Mouse (Mus musculus) liver, embryonic 16.5 days (tissue): ENCODE data around the gene Nf2. TPM values are rescaled to one million over a fixed set of nuclear protein-coding genes. Genes with fewer than 3 reads are reported as not detected.

ENCODE experiments used
- ATAC-seq: fragments of 200-750 bp; cut with Nextera tagmentation; 2 replicates; pipeline ENCODE4 v1.8.0; 2017; ENCODE audit warnings: low read depth, mild to moderate bottlenecking, moderate number of reproducible peaks, moderate library complexity
- H3K27ac ChIP-seq: fragments of 300-500 bp; sonication (generic); 2 replicates; pipeline ENCODE4 v1.5.1; 2014; ENCODE audit warnings: mild to moderate bottlenecking, low read length
- H3K27me3 ChIP-seq: fragments of 300-500 bp; sonication (generic); 2 replicates; pipeline ENCODE4 v1.6.1; 2014; ENCODE audit warnings: low read depth, low read length, mixed read lengths; ENCODE audit not compliant: control insufficient read depth, insufficient read depth
- H3K36me3 ChIP-seq: fragments of 300-500 bp; sonication (generic); 2 replicates; pipeline ENCODE4 v1.6.1; 2014; ENCODE audit warnings: mild to moderate bottlenecking; ENCODE audit not compliant: control insufficient read depth, insufficient read depth
- H3K4me1 ChIP-seq: fragments of 300-500 bp; sonication (generic); 2 replicates; pipeline ENCODE4 v1.6.1; 2014; ENCODE audit warnings: low read depth, low read length, mixed read lengths; ENCODE audit not compliant: control insufficient read depth
- H3K4me2 ChIP-seq: fragments of 300-500 bp; sonication (generic); 2 replicates; pipeline ENCODE4 v1.6.1; 2014; ENCODE audit warnings: low read depth, low read length, mixed read lengths
- H3K4me3 ChIP-seq: fragments of 300-500 bp; sonication (generic); 2 replicates; pipeline ENCODE4 v1.5.1; 2014; ENCODE audit warnings: low read depth, mild to moderate bottlenecking, low read length
- H3K9ac ChIP-seq: fragments of 300-500 bp; sonication (generic); 2 replicates; pipeline ENCODE4 v1.6.1; 2014; ENCODE audit warnings: low read depth, low read length
- H3K9me3 ChIP-seq: fragments of 300-500 bp; sonication (generic); replicated peaks from 2 replicates; pipeline ENCODE4 v1.6.1; 2016; ENCODE audit warnings: low read length; ENCODE audit not compliant: control insufficient read depth
- WGBS: fragments of 180-500 bp; shearing (Covaris S2); extraction: QIAGEN DNeasy Blood & Tissue Kit; methylation state at CpG from one replicate; pipeline ENCODE4 v1.1.7; 2014; ENCODE audit not compliant: insufficient replicate concordance; 5-methylcytosine and 5-hydroxymethylcytosine counted together
- polyA plus RNA-seq: library from polyadenylated mRNA; unstranded; fragments of >200 nt; fragmentation: Nextera tagmentation; extraction: Ambion mirVana; gene quantifications from 2 replicates; pipeline ENCODE4 v1.2.1, GENCODE M21; 2015

The Nf2 gene
- polyA plus RNA-seq, 1 experiment from 2014 or later, result 11.9 TPM

DNA sequence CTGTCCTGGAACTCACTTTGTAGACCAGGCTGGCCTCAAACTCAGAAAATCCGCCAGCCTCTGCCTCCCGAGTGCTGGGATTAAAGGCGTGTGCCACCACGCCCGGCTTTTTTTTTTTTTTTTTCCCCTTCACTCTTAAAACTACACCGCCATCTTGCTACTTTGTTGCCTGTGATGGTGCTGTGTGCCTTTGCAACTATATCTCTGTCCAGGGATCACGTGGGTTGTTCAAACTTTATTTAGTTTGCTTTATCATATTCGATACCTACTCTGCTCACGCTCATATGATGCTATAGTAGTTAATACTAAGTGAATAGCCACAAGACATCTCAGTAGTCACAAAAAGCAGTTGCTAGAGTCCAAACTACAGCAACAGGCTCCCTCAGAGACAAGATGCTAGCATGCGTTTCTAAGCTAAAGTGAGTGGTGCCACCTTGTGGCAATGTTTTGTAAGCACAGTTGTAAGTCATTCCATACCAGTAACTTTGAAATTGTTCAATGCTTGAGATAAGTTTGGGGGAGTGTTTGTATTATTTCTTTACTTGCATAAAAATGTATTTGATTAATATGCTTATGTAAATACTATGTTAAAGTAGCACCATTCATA, 16.4 kb upstream of the Nf2 start:
- no peak overlapping the region for H3K4me2 ChIP-seq
- H3K27me3 ChIP-seq, result no peaks in the 10 kb centered on the region
- no peaks in the 10 kb centered on the region for H3K4me1 ChIP-seq
- no peak overlapping the region for H3K27ac ChIP-seq
- H3K9ac ChIP-seq, result no peak overlapping the region
- 24% methylated on average over 10 of the region's 10 CpGs for WGBS
- no peaks in the 10 kb centered on the region for H3K9me3 ChIP-seq
- no peak for ATAC-seq
- H3K4me3 ChIP-seq, result no peak overlapping the region
- H3K36me3 ChIP-seq, result no peaks in the 10 kb centered on the region

GRCm38 (mm10) chr11:4862730-4863129, 13.4 kb upstream of the Nf2 start:
- WGBS, result 81% methylated on average over 1 of the region's 1 CpGs
- ATAC-seq, result no peak

GRCm38 (mm10) chr11:4861816-4862604, 12.7 kb upstream of the Nf2 start:
- Histone ChIP-seq H3K27ac (no peak overlapping the region), H3K27me3 (no peaks in the 10 kb centered on the region), H3K9me3 (no peaks in the 10 kb centered on the region), H3K9ac (no peak overlapping the region), H3K4me3 (no peak overlapping the region), H3K4me1 (no peaks in the 10 kb centered on the region), H3K4me2 (no peak overlapping the region), H3K36me3 (no peaks in the 10 kb centered on the region)
- ATAC-seq, result no peak
- 40% methylated on average over 11 of the region's 11 CpGs for WGBS

More at GRCm38 (mm10) chr11:4862730-4863129, 13.4 kb upstream of the Nf2 start:
- no peaks in the 10 kb centered on the region for H3K27me3 ChIP-seq
- H3K4me1 ChIP-seq, result no peaks in the 10 kb centered on the region
- H3K36me3 ChIP-seq, result no peaks in the 10 kb centered on the region
- no peak overlapping the region for H3K27ac ChIP-seq
- no peak overlapping the region for H3K9ac ChIP-seq
- H3K4me3 ChIP-seq, result no peak overlapping the region
- no peaks in the 10 kb centered on the region for H3K9me3 ChIP-seq
- H3K4me2 ChIP-seq, result no peak overlapping the region

- no peaks in the 10 kb centered on the region for H3K36me3 ChIP-seq
- no peak overlapping the region for H3K9ac ChIP-seq
- no peak for ATAC-seq
- H3K27me3 ChIP-seq, result no peaks in the 10 kb centered on the region
- H3K9me3 ChIP-seq, result no peaks in the 10 kb centered on the region
- no peak overlapping the region for H3K27ac ChIP-seq
- no peak overlapping the region for H3K4me3 ChIP-seq
- no peaks in the 10 kb centered on the region for H3K4me1 ChIP-seq
- H3K4me2 ChIP-seq, result no peak overlapping the region
- 28% methylated on average over 1 of the region's 1 CpGs for WGBS
These were observed 11.7 kb upstream of the Nf2 start for GRCm38 (mm10) chr11:4860986-4861385.

DNA sequence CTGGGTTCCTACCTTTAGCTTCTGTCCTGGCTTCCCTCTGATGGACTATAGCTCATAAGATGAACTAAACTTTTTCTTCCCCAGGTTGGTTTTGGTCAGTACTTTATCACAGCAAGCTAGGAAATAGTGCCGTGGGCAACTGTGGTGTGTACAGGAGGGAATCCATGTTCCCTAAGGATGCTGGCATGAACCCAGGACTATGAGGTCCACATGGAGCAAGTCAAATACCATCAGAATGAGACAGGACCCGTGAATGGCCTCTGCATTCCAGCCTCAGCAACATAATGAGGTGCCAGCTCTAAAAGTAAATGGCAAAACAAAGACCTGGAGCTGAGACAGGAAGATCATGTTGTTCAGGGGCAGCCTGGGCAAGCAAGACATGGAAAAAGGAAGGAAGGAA, 9.1 kb upstream of the Nf2 start:
- no peak for ATAC-seq
- Histone ChIP-seq H3K27ac (no peak overlapping the region), H3K9me3 (no peaks in the 10 kb centered on the region), H3K4me1 (no peaks in the 10 kb centered on the region), H3K9ac (no peak overlapping the region), H3K4me2 (no peak overlapping the region), H3K27me3 (no peaks in the 10 kb centered on the region), H3K4me3 (no peak overlapping the region), H3K36me3 (no peaks in the 10 kb centered on the region)
- WGBS, result 36% methylated on average over 2 of the region's 2 CpGs

DNA sequence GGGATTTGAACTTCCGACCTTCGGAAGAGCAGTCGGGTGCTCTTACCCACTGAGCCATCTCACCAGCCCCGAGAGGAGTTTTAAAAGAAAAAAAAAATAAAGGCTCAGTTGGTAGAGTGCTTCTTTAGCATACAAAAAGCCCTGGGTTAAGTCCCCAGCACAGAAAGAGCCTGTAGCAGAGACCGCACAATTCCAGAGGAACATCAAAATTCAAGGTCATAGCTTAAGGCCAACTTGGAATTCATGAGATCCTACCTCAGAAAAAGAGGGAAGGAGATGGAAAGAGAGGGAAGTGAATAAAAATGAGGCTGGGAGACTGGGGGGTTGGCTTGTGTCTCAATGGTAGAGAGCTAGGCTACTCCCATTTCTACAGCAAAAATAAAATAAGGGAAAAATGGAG, 4.8 kb upstream of the Nf2 start:
- no peaks in the 10 kb centered on the region for H3K9me3 ChIP-seq
- no peak overlapping the region for H3K4me3 ChIP-seq
- H3K9ac ChIP-seq, result no peak overlapping the region
- ATAC-seq, result no peak
- H3K4me2 ChIP-seq, result no peak overlapping the region
- H3K4me1 ChIP-seq, result no peaks in the 10 kb centered on the region
- 79% methylated on average over 5 of the region's 5 CpGs for WGBS
- no peaks in the 10 kb centered on the region for H3K36me3 ChIP-seq
- no peaks in the 10 kb centered on the region for H3K27me3 ChIP-seq
- no peak overlapping the region for H3K27ac ChIP-seq

GRCm38 (mm10) chr11:4853021-4853420, 3.7 kb upstream of the Nf2 start:
- Histone ChIP-seq H3K9me3 (no peaks in the 10 kb centered on the region), H3K36me3 (no peaks in the 10 kb centered on the region), H3K27ac (no peak overlapping the region), H3K4me3 (no peak overlapping the region), H3K27me3 (no peaks in the 10 kb centered on the region), H3K9ac (no peak overlapping the region), H3K4me1 (peaks cover under 1% of the 10 kb centered on the region; the same call in 1 of the 2 replicates), H3K4me2 (no peak overlapping the region)
- ATAC-seq, result no peak

GRCm38 (mm10) chr11:4850404-4850803, 1.1 kb upstream of the Nf2 start:
- Histone ChIP-seq H3K27ac (no peak overlapping the region), H3K4me2 (no peak overlapping the region; the same call in 1 of the 2 replicates), H3K4me1 (peaks cover 6% of the 10 kb centered on the region), H3K27me3 (no peaks in the 10 kb centered on the region), H3K9me3 (no peaks in the 10 kb centered on the region), H3K36me3 (no peaks in the 10 kb centered on the region), H3K9ac (no peak overlapping the region), H3K4me3 (no peak overlapping the region)
- 88% methylated on average over 2 of the region's 2 CpGs for WGBS
- ATAC-seq, result no peak

GRCm38 (mm10) chr11:4848483-4849248, 670 bp downstream of the Nf2 start:
- ATAC-seq, result 0 out of 2 replicates have a peak, but pooled peaks have one; percentile 1
- H3K9me3 ChIP-seq, result no peaks in the 10 kb centered on the region
- H3K4me1 ChIP-seq, result peaks cover 6% of the 10 kb centered on the region
- WGBS, result under 1% methylated on average over 50 of the region's 50 CpGs
- peak overlapping the region; percentile 99 for H3K9ac ChIP-seq
- H3K27ac ChIP-seq, result peak overlapping the region; percentile 85
- no peaks in the 10 kb centered on the region for H3K27me3 ChIP-seq
- no peaks in the 10 kb centered on the region for H3K36me3 ChIP-seq
- peak overlapping the region; percentile 99 for H3K4me3 ChIP-seq
- peak overlapping the region; percentile 87 for H3K4me2 ChIP-seq
